Comparison of ENCODE assay signal across 8 mouse cellular contexts in genomic region chr5:134006470-134007126, GRCm38 (mm10).
DNase-seq lines count a peak whose midpoint lies in the region; ATAC-seq and TF ChIP-seq lines count a peak whose summit lies in the region.

No protein-coding gene starts in this region.

- no peaks in the 10 kb centered on the region for H3K36me3 ChIP-seq in ES-E14 (ENCODE audit: control insufficient read depth, insufficient read depth, low read length, poor library complexity, severe bottlenecking)
- H3K36me3 ChIP-seq in forebrain, embryonic 16.5 days (ENCODE audit: control insufficient read depth, insufficient read depth) = no peaks in the 10 kb centered on the region

- peak overlapping the region; percentile 59; the same call in 1 of the 2 replicates for H3K9ac ChIP-seq in ES-E14 (ENCODE audit: insufficient read depth, low read depth, low read length, poor library complexity, severe bottlenecking)
- peak overlapping the region; percentile 14; the same call in 1 of the 2 replicates for H3K9ac ChIP-seq in forebrain, embryonic 16.5 days (replicated peaks; ENCODE audit: low read depth, low read length)

- 0 out of 4 replicates have a peak overlapping the region, but pooled peaks of 1 of the 2 experiments have one; percentile 1 for H3K4me3 ChIP-seq in ES-E14 (ENCODE audit: insufficient read depth in 1 of 2, low read depth in 1 of 2, low read length in 2 of 2, poor library complexity in 1 of 2, severe bottlenecking in 1 of 2)
- H3K4me3 ChIP-seq in forebrain, embryonic 16.5 days (replicated peaks; ENCODE audit: low read length) = peak overlapping the region; percentile 10; the same call in 1 of the 2 replicates

- peak; percentile 97 for DNase-seq in ES-E14 (ENCODE audit: low read depth, low spot score)
- DNase-seq in cerebellum, adult 11 months = peak; percentile 89
- peak; percentile 45 for DNase-seq in heart, postnatal 25 days (ENCODE audit: low spot score)
- peak; percentile 75 to 91 for DNase-seq in layer of hippocampus, adult 18-20 months (ENCODE audit: low spot score in 2 of 2)
- peak; percentile 59 to 68 for DNase-seq in lung, adult 18-20 months
- DNase-seq in ovary, adult 18-20 months (ENCODE audit: low spot score) = peak; percentile 57
- DNase-seq in thymus, postnatal 25 days = peak; percentile 45

- H3K27ac ChIP-seq in ES-E14 (ENCODE audit: insufficient read depth, low read depth, low read length, poor library complexity, severe bottlenecking) = peak overlapping the region; percentile 85
- peak overlapping the region; percentile 74 for H3K27ac ChIP-seq in forebrain, embryonic 16.5 days (ENCODE audit: low read length)

- ATAC-seq in forebrain, embryonic 16.5 days = peak; percentile 92

- H3K9me3 ChIP-seq in ES-E14 (ENCODE audit: control insufficient read depth, insufficient read depth, low read depth, low read length) = no peaks in the 10 kb centered on the region
- H3K9me3 ChIP-seq in forebrain, embryonic 16.5 days (ENCODE audit: control insufficient read depth, low read length) = no peaks in the 10 kb centered on the region

- H3K4me2 ChIP-seq in forebrain, embryonic 16.5 days (ENCODE audit: low read length) = peak overlapping the region; percentile 33

- WGBS in forebrain, embryonic 16.5 days = 2% methylated on average over 14 of the region's 14 CpGs

- in situ Hi-C loops in ES-E14 (cut with MboI; ENCODE audit: low sequenced_read_pairs in 2 of 2, unreplicated experiment in 2 of 2) = no loop called here

- no peaks in the 10 kb centered on the region for H3K27me3 ChIP-seq in forebrain, embryonic 16.5 days (replicated peaks; ENCODE audit: control insufficient read depth, insufficient read depth, low read length)

- H3K4me1 ChIP-seq in ES-E14 (ENCODE audit: control insufficient read depth in 2 of 2, insufficient read depth in 2 of 2, low read length in 2 of 2, poor library complexity in 1 of 2) = peaks cover 2 to 3% of the 10 kb centered on the region in 2 experiments; a peak in 1 of 4 replicates
- H3K4me1 ChIP-seq in forebrain, embryonic 16.5 days (replicated peaks; ENCODE audit: control insufficient read depth, insufficient read depth, low read length) = peaks cover 10% of the 10 kb centered on the region

- intact Hi-C loops in heart, postnatal 25 days (cut with DNase I) = loop anchor here (10.0 kb wide), 2 partner anchors 192 to 1772 kb away; no protein-coding TSS in a partner anchor

TF ChIP-seq in ES-E14, 5 proteins besides CTCF, POLR2A, EP300 and RAD21:
- TF ChIP-seq CHD2 (IDR thresholded peaks at IDR 0.05; ENCODE audit: low read depth, low read length) (no peak), ZNF384 (IDR thresholded peaks at IDR 0.05; ENCODE audit: low read depth, low read length) (no peak), HCFC1 (IDR thresholded peaks at IDR 0.05; ENCODE audit: borderline replicate concordance, insufficient read depth, low read length) (peak; percentile 44; the same call in 1 of the 2 replicates), ZC3H11A (IDR thresholded peaks at IDR 0.05; ENCODE audit: borderline replicate concordance, low read depth, low read length) (peak; percentile 89), MAFK (IDR thresholded peaks at IDR 0.05; ENCODE audit: insufficient read depth, low read depth, low read length) (no peak)

Comparison
In these comparisons a context has a peak if more than half of its experiments do, and no peak if none do; other contexts are left out.
1. DNase-seq: peak in every context shown above with its lines; median percentile 97 in ES-E14; 89 in cerebellum, adult 11 months; 83 in layer of hippocampus, adult 18-20 months; 64 in lung, adult 18-20 months; 57 in ovary, adult 18-20 months; 45 in heart, postnatal 25 days; 45 in thymus, postnatal 25 days.